Mouse (Mus musculus) lung, embryonic 15.5 days (tissue): ENCODE results near the gene Unc13c. TPM values are rescaled to one million over a fixed set of nuclear protein-coding genes. Genes with fewer than 3 reads are reported as not detected.

Experiments
- ATAC-seq: fragments of 200-750 bp; cut with Nextera tagmentation; 2 replicates; pipeline ENCODE4 v1.8.0; 2017; ENCODE audit warnings: moderate number of reproducible peaks, borderline replicate concordance; ENCODE audit not compliant: low FRiP score, low TSS enrichment; ENCODE audit errors: extremely low read depth
- H3K27ac ChIP-seq: fragments of 300-500 bp; sonication (generic); 2 replicates; pipeline ENCODE4 v1.5.1; 2015; ENCODE audit warnings: moderate library complexity, mild to moderate bottlenecking, inconsistent platforms
- H3K27me3 ChIP-seq: fragments of 300-500 bp; sonication (generic); 2 replicates; pipeline ENCODE4 v1.6.1; 2015; ENCODE audit warnings: inconsistent platforms
- H3K36me3 ChIP-seq: fragments of 300-500 bp; sonication (generic); 2 replicates; pipeline ENCODE4 v1.6.1; 2015; ENCODE audit warnings: inconsistent platforms
- H3K4me1 ChIP-seq: fragments of 300-500 bp; sonication (generic); 2 replicates; pipeline ENCODE4 v1.6.1; 2015; ENCODE audit warnings: inconsistent platforms
- H3K4me2 ChIP-seq: fragments of 300-500 bp; sonication (generic); 2 replicates; pipeline ENCODE4 v1.6.1; 2015; ENCODE audit warnings: inconsistent platforms, mild to moderate bottlenecking, moderate library complexity
- H3K4me3 ChIP-seq: fragments of 300-500 bp; sonication (generic); 2 replicates; pipeline ENCODE4 v1.5.1; 2015; ENCODE audit warnings: mild to moderate bottlenecking, inconsistent platforms
- H3K9ac ChIP-seq: fragments of 300-500 bp; sonication (generic); 2 replicates; pipeline ENCODE4 v1.6.1; 2015; ENCODE audit warnings: inconsistent platforms
- H3K9me3 ChIP-seq: fragments of 300-500 bp; sonication (generic); 2 replicates; pipeline ENCODE4 v1.6.1; 2016; ENCODE audit warnings: inconsistent platforms
- WGBS: fragments of 180-500 bp; shearing (Covaris S2); methylation state at CpG from one replicate; pipeline ENCODE4 v1.1.7; 2015; 5-methylcytosine and 5-hydroxymethylcytosine counted together
- polyA plus RNA-seq: library from polyadenylated mRNA; unstranded; fragments of >200 nt; fragmentation: Nextera tagmentation; extraction: Ambion mirVana; gene quantifications from 2 replicates; pipeline ENCODE4 v1.2.1, GENCODE M21; 2015

Unc13c gene
- polyA plus RNA-seq, 1 experiment from 2014 or later, result 0.20 TPM

DNA sequence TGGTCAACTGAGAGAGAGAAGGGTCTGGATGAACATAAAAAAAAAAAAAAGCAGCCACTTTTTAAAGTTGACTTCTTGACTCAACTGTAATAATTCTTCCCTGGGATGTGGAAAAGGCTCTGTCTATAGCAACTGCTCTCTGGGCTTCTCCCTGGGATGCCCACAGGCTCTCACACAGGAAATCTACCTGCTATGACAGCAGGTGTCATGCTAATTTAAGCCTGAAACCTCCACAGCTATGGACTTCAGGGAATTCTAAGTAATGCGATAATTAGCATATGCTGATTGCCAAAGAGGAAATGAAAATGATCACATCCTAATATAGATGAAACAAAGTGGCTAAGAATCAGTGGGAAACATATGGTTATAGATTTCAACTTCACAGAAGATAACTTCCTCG is 102.1 kb downstream of the Unc13c start:
- ATAC-seq, result no peak
- WGBS, result 75% methylated on average over 2 of the region's 2 CpGs
- Histone ChIP-seq H3K4me2 (no peak overlapping the region), H3K4me3 (no peak overlapping the region), H3K27me3 (no peaks in the 10 kb centered on the region), H3K9ac (no peak overlapping the region), H3K4me1 (no peaks in the 10 kb centered on the region), H3K27ac (no peak overlapping the region), H3K36me3 (no peaks in the 10 kb centered on the region), H3K9me3 (no peaks in the 10 kb centered on the region)

DNA sequence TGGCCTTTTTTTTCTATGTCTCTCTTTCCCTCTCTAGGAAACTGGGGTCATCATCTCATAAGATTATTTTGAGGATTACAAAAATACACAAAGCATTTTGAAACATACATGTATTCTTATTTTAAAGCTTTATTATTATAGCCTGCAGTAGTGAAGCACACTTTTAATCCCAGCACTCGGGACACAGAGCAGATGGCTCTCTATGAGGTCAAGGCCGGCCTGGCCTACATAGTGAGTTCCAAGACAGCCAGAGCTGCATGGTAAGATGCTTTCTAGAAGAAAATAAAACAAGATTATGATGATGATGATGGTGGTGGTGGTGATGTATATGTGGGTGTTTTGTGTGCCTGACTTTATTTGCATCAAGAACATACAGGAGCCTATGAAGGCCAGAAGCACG is 109.3 kb downstream of the Unc13c start:
- Histone ChIP-seq H3K4me3 (no peak overlapping the region), H3K27ac (no peak overlapping the region), H3K9me3 (no peaks in the 10 kb centered on the region), H3K36me3 (no peaks in the 10 kb centered on the region), H3K4me2 (no peak overlapping the region), H3K9ac (no peak overlapping the region), H3K4me1 (no peaks in the 10 kb centered on the region), H3K27me3 (no peaks in the 10 kb centered on the region)
- no peak for ATAC-seq
- WGBS, result 83% methylated on average over 3 of the region's 3 CpGs

DNA sequence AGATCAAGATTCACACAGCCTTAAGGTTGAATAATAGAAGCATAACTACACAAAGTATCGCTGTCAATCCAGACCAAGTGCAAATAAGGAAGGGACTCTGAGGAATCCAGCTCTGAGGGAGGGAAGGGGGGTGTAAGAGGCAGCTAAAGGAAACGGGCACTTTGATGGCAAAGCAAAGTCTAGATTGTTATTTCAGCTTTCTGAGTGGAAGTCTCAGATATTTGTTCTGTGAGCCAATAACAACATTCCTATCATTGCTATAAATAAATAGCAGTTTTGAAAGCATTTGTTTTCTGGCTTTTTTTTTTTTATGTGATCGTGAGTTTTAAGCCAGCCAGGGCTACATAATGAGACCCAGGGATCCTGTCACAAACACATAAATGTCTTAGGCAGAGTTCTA is 114.5 kb downstream of the Unc13c start:
- Histone ChIP-seq H3K9ac (no peak overlapping the region), H3K27ac (no peak overlapping the region), H3K9me3 (no peaks in the 10 kb centered on the region), H3K27me3 (no peaks in the 10 kb centered on the region), H3K36me3 (no peaks in the 10 kb centered on the region), H3K4me2 (no peak overlapping the region), H3K4me1 (no peaks in the 10 kb centered on the region), H3K4me3 (no peak overlapping the region)
- WGBS, result 37% methylated on average over 3 of the region's 3 CpGs
- no peak for ATAC-seq

DNA sequence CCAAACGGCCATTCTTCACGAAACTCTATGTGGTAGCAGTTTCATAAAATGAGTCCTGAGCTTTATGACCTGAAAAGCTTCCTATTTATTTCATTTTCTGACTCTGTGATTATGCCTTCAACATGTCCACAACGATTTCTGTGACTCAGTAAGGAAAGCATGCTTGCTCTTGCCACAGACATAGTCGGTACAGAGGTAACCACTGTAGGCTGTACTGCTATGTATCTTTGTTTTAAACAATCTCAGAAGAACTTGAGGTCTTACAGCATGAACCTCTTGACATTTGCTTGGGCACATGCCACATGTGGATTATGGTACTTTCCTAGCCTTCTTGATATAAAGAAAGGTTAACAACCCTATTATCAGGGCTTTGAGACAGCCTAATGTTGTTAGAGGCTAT is 162.1 kb downstream of the Unc13c start:
- H3K27ac ChIP-seq, result no peak overlapping the region
- H3K4me3 ChIP-seq, result no peak overlapping the region
- H3K4me1 ChIP-seq, result no peaks in the 10 kb centered on the region
- ATAC-seq, result no peak
- no peaks in the 10 kb centered on the region for H3K36me3 ChIP-seq
- H3K9ac ChIP-seq, result no peak overlapping the region
- no peaks in the 10 kb centered on the region for H3K9me3 ChIP-seq
- WGBS, result 73% methylated on average over 4 of the region's 4 CpGs
- H3K27me3 ChIP-seq, result no peaks in the 10 kb centered on the region
- H3K4me2 ChIP-seq, result no peak overlapping the region

DNA sequence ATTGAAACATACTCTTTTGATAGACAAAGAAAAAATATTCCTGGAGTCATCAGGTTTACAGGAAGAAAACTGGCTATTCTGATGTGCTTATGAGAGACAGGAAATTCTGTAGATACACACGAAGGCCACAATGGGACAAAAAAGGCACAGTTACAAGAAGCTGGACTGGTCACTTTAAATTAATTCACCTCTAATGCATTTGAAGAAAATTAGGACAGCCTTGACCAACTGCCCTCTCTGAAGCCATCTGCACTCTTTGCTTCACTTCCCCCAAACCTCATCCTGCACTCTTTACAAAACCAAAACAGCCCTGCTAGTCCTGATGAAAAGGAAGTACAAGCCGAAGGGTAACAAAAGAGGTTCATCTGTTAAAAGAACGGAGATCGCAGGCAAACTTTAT is 194.2 kb downstream of the Unc13c start:
- ATAC-seq, result no peak
- Histone ChIP-seq H3K27me3 (no peaks in the 10 kb centered on the region), H3K4me3 (no peak overlapping the region), H3K9me3 (no peaks in the 10 kb centered on the region), H3K27ac (no peak overlapping the region), H3K36me3 (no peaks in the 10 kb centered on the region), H3K4me1 (no peaks in the 10 kb centered on the region), H3K4me2 (no peak overlapping the region), H3K9ac (no peak overlapping the region)
- 73% methylated on average over 4 of the region's 4 CpGs for WGBS

DNA sequence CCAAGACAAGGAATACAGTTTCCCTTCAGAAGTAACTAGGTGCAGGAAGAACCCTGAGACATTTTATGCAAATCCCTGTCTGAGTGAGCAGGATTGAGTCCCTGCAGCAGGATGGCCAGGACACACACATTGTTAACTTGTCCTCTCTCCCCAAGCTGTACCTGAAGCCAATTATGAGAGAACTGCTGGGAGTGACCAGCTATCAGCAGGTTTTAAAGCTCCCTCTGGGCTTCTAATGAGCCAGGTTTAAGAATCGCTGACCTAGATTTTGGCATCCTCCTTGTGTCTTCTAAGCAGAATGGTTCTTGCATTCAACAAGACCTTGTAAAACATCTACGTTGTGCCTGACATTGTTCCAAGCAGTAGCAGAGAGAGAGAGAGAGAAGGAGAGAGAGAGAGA is 213.6 kb downstream of the Unc13c start:
- H3K27ac ChIP-seq, result no peak overlapping the region
- H3K36me3 ChIP-seq, result no peaks in the 10 kb centered on the region
- H3K27me3 ChIP-seq, result no peaks in the 10 kb centered on the region
- H3K4me2 ChIP-seq, result no peak overlapping the region
- ATAC-seq, result no peak
- H3K9ac ChIP-seq, result no peak overlapping the region
- H3K9me3 ChIP-seq, result no peaks in the 10 kb centered on the region
- WGBS, result 73% methylated on average over 2 of the region's 2 CpGs
- H3K4me3 ChIP-seq, result no peak overlapping the region
- H3K4me1 ChIP-seq, result no peaks in the 10 kb centered on the region

DNA sequence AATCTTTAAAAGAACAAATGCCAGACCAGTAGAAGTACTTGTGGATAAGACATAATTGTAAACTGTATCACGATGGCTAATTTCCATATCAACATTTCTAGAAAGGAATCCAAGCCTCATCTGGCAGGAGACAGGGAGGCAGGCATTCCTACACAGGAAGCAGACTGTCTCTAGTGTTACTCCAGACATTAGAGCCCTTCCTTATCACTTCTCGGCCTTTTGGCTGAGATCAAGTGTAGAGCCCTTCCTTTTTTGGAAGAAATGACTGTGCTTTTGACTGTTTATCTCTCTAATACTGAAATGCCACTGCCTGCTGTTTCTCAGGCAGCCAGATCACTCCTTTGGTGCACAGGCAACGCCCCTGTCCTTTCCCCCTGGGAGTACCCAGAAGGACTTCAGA is 215.3 kb downstream of the Unc13c start:
- Histone ChIP-seq H3K27me3 (no peaks in the 10 kb centered on the region), H3K9ac (no peak overlapping the region), H3K27ac (no peak overlapping the region), H3K4me2 (no peak overlapping the region), H3K36me3 (no peaks in the 10 kb centered on the region), H3K9me3 (no peaks in the 10 kb centered on the region), H3K4me3 (no peak overlapping the region), H3K4me1 (no peaks in the 10 kb centered on the region)
- WGBS, result 22% methylated on average over 3 of the region's 3 CpGs
- ATAC-seq, result no peak

DNA sequence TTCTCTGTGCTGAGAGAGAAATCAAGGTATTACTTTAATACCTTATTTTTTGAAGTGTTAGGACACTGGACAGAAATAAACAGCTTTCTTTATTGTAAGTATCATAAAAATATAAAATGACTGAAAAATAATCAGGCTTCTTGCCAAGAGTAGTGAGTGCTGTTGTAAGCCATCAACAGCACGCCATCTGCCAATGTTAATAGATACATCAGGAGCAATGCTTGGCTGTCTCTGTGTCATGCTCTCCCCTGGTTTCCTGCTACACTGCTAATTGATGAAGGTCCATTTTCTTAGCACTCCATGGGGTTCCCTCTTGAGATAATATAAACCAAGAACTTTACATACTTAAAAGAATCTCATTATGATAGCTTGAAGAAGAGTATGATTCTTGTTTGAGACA is 217.4 kb downstream of the Unc13c start:
- no peaks in the 10 kb centered on the region for H3K27me3 ChIP-seq
- H3K4me3 ChIP-seq, result no peak overlapping the region
- no peak for ATAC-seq
- no peaks in the 10 kb centered on the region for H3K4me1 ChIP-seq
- no peak overlapping the region for H3K27ac ChIP-seq
- WGBS, result 38% methylated on average over 1 of the region's 1 CpGs
- no peaks in the 10 kb centered on the region for H3K36me3 ChIP-seq
- no peaks in the 10 kb centered on the region for H3K9me3 ChIP-seq
- H3K9ac ChIP-seq, result no peak overlapping the region
- H3K4me2 ChIP-seq, result no peak overlapping the region

DNA sequence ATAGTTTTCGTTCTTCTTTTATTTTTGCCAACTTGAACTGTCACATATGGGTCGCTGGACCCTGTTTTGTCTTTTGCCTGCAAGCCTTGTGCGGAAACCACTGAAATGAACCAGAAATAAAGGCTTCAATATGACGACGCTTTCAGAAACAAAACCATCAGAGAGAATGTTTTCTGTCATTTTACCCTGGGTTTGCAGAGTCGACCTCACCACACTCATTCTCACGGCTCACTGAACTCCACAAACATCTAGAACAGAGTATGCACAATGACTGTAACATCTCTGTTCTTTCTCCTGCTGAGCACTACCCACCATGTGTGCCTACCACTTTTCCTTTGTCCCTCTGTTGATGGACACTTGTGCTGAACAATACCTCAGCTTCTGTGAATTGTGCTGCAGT is 234.3 kb downstream of the Unc13c start:
- Histone ChIP-seq H3K4me3 (no peak overlapping the region), H3K27me3 (no peaks in the 10 kb centered on the region), H3K9ac (no peak overlapping the region), H3K4me1 (no peaks in the 10 kb centered on the region), H3K27ac (no peak overlapping the region), H3K9me3 (no peaks in the 10 kb centered on the region), H3K4me2 (no peak overlapping the region), H3K36me3 (no peaks in the 10 kb centered on the region)
- WGBS, result 78% methylated on average over 7 of the region's 7 CpGs
- no peak for ATAC-seq

DNA sequence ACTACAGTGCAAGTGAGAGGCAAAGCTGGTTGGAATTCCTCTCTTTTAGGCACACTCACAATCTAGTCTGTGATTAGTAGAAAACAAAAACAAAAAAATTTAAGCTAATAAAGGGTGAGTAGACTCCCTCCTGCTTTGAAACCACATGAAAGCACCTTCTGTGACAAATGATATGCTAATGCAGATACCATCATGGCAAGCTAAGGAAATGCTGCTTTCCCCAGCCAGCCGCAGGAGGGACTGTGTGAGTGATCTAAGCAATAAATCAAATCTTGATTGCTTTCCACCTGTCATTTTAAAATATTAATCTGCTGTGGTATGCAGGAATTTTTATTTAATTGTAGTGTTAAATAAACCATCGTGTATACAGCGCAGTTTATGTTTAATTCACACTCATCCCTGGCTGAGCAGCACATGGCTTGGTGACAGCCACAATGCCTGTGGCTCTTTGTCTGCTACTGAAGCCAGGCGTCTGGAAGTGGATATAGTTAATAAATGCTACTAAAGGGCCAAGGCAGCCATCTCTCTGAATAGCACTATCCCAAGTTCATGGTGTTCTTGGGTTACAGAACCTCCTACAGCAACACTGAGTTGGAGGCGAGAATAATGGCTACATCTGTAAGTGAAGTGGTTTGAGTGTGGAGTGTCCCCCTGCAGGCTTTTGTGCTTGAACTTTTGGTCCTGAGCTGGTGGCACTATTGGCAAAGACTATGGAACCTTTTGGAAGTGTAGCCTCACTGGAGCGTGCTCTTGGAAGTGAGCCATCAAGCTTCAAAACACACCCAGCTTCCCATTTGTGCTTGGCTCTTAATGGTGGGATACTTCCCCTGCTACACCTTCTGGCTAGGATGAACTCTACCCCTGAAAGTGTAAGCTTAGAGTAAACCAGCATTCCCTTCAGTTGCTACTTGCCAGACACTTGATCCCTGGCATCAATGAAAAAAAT is 242.8 kb downstream of the Unc13c start:
- H3K36me3 ChIP-seq, result no peaks in the 10 kb centered on the region
- ATAC-seq, result no peak
- H3K27ac ChIP-seq, result no peak overlapping the region
- no peak overlapping the region for H3K4me2 ChIP-seq
- no peak overlapping the region for H3K9ac ChIP-seq
- no peaks in the 10 kb centered on the region for H3K9me3 ChIP-seq
- H3K27me3 ChIP-seq, result no peaks in the 10 kb centered on the region
- 56% methylated on average over 6 of the region's 6 CpGs for WGBS
- no peaks in the 10 kb centered on the region for H3K4me1 ChIP-seq
- H3K4me3 ChIP-seq, result no peak overlapping the region

DNA sequence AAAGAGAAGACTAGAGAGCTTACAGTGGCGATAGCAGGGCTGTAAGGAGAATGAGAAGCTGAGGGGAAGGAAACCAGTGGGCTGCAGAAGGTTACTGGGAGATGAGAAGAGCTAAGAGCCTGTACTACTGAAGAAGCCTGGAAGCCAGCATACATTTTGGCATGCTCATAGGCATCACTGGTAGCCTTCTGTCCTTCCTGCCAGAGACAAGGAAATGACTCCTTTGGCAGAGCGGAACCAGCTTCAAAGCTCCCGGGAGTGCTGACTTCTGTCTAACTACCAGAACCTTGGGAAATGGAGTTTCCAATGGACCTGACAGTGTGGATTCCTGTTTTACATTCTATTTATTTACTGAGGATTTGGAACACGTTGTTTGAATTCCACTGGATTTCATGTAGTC is 244.0 kb downstream of the Unc13c start:
- no peaks in the 10 kb centered on the region for H3K36me3 ChIP-seq
- no peaks in the 10 kb centered on the region for H3K4me1 ChIP-seq
- H3K9ac ChIP-seq, result no peak overlapping the region
- 77% methylated on average over 4 of the region's 4 CpGs for WGBS
- no peak overlapping the region for H3K27ac ChIP-seq
- H3K4me3 ChIP-seq, result no peak overlapping the region
- no peak for ATAC-seq
- H3K4me2 ChIP-seq, result no peak overlapping the region
- no peaks in the 10 kb centered on the region for H3K27me3 ChIP-seq
- no peaks in the 10 kb centered on the region for H3K9me3 ChIP-seq

DNA sequence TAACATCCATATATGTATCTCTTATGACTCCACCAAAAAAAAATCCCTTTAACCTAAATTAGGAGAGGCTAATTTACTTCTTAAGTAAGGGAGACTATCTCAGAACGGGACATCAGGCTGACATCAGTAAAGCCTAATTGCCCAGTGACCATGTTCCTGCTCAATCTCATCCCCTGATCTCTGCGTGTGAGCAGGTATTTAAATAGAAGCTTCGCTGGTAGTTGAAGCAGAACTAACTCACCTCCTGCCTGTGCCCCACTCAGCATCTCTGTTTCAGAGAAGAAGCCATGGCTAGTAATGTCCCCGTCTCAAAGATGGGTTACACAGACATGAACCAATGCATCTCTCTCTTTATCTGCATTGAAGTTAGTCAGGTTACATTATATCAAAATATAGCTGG is 255.3 kb downstream of the Unc13c start:
- Histone ChIP-seq H3K4me1 (no peaks in the 10 kb centered on the region), H3K27ac (no peak overlapping the region), H3K9me3 (no peaks in the 10 kb centered on the region), H3K9ac (no peak overlapping the region), H3K36me3 (no peaks in the 10 kb centered on the region), H3K4me3 (no peak overlapping the region), H3K27me3 (no peaks in the 10 kb centered on the region), H3K4me2 (no peak overlapping the region)
- 69% methylated on average over 4 of the region's 4 CpGs for WGBS
- ATAC-seq, result no peak

DNA sequence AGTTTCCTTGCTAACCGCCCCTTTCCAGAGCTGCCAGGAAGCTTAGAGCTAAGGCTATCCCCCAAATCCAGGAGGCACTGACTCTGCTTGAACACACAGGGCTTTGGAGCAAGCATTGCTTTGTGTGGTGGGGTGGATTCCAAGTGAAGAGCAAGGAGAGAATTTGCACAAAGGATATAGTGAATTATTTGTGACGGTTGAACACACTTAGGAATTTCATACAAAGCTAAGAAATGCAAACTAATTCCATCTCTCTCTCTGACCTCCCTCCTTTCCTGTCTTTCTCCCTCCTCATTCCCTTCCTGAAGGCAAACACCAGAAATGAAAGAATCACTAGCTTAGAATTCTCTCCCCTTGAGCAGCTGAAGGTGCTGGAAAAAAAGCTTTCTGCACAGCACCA is 271.7 kb downstream of the Unc13c start:
- Histone ChIP-seq H3K27me3 (no peaks in the 10 kb centered on the region), H3K36me3 (no peaks in the 10 kb centered on the region), H3K9me3 (no peaks in the 10 kb centered on the region), H3K4me1 (no peaks in the 10 kb centered on the region), H3K9ac (no peak overlapping the region), H3K27ac (no peak overlapping the region), H3K4me3 (no peak overlapping the region), H3K4me2 (no peak overlapping the region)
- no peak for ATAC-seq
- WGBS, result 63% methylated on average over 2 of the region's 2 CpGs
